Mouse (Mus musculus): ENCODE data around the gene Plac8. TPM values are rescaled to one million over a fixed set of nuclear protein-coding genes. Genes with fewer than 3 reads are reported as not detected.
A peak's percentile ranks its signal among the peaks of the same experiment; 100 is the strongest.

Plac8 gene
- polyA plus RNA-seq, 1 experiment, result 322 TPM

- Histone ChIP-seq H3K4me3 (ENCODE audit: extremely low read depth, insufficient read depth, insufficient read length) (no peak overlapping the region), H3K36me3 (ENCODE audit: control insufficient read depth, insufficient read depth, low read length) (no peaks in the 10 kb centered on the region), H3K4me1 (ENCODE audit: control insufficient read depth, insufficient read depth, insufficient read length) (peaks cover 14% of the 10 kb centered on the region), H3K27me3 (ENCODE audit: control insufficient read depth, insufficient read depth, low read length) (no peaks in the 10 kb centered on the region), H3K27ac (ENCODE audit: insufficient read depth, low read length) (no peak overlapping the region)
- no peak for TF ChIP-seq POLR2A (IDR thresholded peaks at IDR 0.05; ENCODE audit: low read depth, low read length)
- no peak for TF ChIP-seq CTCF (IDR thresholded peaks at IDR 0.05; ENCODE audit: extremely low read depth, insufficient read depth, insufficient read length, insufficient replicate concordance)
- DNase-seq (ENCODE audit: low read depth in 1 of 2, low spot score in 2 of 2), result no peak
- 40% methylated on average over 5 of the region's 5 CpGs for WGBS
Measured at GRCm38 (mm10) chr5:100590505-100590904, 18.5 kb upstream of the Plac8 start.

DNA sequence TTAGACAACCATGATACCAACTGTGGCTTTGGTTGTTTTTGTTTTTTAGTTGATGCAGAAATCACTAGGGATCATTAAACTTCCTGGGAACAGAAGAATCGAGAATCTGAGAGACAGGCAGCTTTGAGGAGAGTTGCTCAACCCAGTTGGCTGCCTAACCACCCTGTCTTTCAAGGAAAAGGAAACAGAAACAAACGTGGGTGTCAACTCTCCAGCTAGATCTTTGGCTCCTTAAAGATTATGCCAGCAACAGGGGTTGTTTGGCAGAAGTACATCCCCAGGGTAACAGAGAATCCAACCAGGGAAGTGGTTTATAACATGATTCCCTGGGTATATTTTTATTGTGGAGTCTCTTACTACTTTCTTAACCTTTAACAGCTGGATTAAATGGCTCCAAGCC lies 15.6 kb upstream of the Plac8 start:
- peaks cover 26% of the 10 kb centered on the region for H3K4me1 ChIP-seq (ENCODE audit: control insufficient read depth, insufficient read depth, insufficient read length)
- no peak for DNase-seq (ENCODE audit: low read depth in 1 of 2, low spot score in 2 of 2)
- no peaks in the 10 kb centered on the region for H3K27me3 ChIP-seq (ENCODE audit: control insufficient read depth, insufficient read depth, low read length)
- no peaks in the 10 kb centered on the region for H3K36me3 ChIP-seq (ENCODE audit: control insufficient read depth, insufficient read depth, low read length)
- TF ChIP-seq CTCF (IDR thresholded peaks at IDR 0.05; ENCODE audit: extremely low read depth, insufficient read depth, insufficient read length, insufficient replicate concordance), result no peak
- no peak overlapping the region for H3K27ac ChIP-seq (ENCODE audit: insufficient read depth, low read length)
- 10% methylated on average over 2 of the region's 2 CpGs for WGBS
- H3K4me3 ChIP-seq (ENCODE audit: extremely low read depth, insufficient read depth, insufficient read length), result no peak overlapping the region

DNA sequence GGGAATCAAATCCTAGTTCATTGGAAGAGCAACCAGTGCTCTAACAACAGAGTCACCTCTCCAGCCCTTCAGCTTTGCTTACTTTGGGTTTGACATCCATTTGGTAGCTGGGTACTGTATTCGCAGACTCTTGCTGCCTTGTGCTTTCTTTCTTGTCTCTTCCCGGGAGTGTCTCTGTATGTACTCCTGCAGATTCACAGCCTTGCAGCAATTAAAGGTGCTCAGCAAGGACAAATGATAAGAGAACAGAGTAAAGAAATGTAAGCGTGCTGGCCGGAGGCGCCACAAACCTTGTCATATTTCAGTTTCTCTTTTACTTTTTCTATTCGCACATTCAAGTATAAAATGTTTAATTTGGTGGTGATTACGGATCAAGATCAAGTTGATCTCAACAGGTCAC lies 15.1 kb upstream of the Plac8 start:
- no peak for TF ChIP-seq POLR2A (IDR thresholded peaks at IDR 0.05; ENCODE audit: low read depth, low read length)
- no peak for TF ChIP-seq CTCF (IDR thresholded peaks at IDR 0.05; ENCODE audit: extremely low read depth, insufficient read depth, insufficient read length, insufficient replicate concordance)
- H3K4me3 ChIP-seq (ENCODE audit: extremely low read depth, insufficient read depth, insufficient read length), result no peak overlapping the region
- WGBS, result 76% methylated on average over 7 of the region's 7 CpGs
- H3K27me3 ChIP-seq (ENCODE audit: control insufficient read depth, insufficient read depth, low read length), result no peaks in the 10 kb centered on the region
- DNase-seq (ENCODE audit: low read depth in 1 of 2, low spot score in 2 of 2), result no peak
- peaks cover 30% of the 10 kb centered on the region for H3K4me1 ChIP-seq (ENCODE audit: control insufficient read depth, insufficient read depth, insufficient read length)
- H3K27ac ChIP-seq (ENCODE audit: insufficient read depth, low read length), result 0 out of 2 replicates have a peak overlapping the region, but pooled peaks have one; percentile 29
- H3K36me3 ChIP-seq (ENCODE audit: control insufficient read depth, insufficient read depth, low read length), result no peaks in the 10 kb centered on the region

- 75% methylated on average over 3 of the region's 3 CpGs for WGBS
- peaks cover 37% of the 10 kb centered on the region for H3K4me1 ChIP-seq (ENCODE audit: control insufficient read depth, insufficient read depth, insufficient read length)
Measured at GRCm38 (mm10) chr5:100585657-100586056, 13.6 kb upstream of the Plac8 start.

DNA sequence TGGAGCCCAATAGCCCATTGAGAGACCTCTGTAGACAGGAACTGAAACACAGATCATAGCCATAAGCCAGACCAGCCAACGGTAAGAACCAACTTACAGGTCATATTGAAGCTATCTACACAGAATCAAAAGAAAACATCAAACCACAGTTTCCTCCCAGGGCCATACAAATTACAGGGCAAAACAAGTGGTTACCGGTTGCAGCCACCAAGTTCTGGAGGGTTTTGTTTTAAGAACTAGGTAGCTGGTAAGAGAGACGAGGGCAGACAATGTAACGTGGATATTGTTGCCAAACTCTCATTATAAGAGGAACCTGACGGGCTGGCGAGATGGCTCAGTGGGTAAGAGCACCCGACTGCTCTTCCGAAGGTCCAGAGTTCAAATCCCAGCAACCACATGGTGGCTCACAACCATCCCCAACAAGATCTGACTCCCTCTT lies 13.2 kb upstream of the Plac8 start:
- Histone ChIP-seq H3K36me3 (ENCODE audit: control insufficient read depth, insufficient read depth, low read length) (no peaks in the 10 kb centered on the region), H3K4me3 (ENCODE audit: extremely low read depth, insufficient read depth, insufficient read length) (no peak overlapping the region), H3K27ac (ENCODE audit: insufficient read depth, low read length) (peak overlapping the region; percentile 78), H3K27me3 (ENCODE audit: control insufficient read depth, insufficient read depth, low read length) (no peaks in the 10 kb centered on the region), H3K4me1 (ENCODE audit: control insufficient read depth, insufficient read depth, insufficient read length) (peaks cover 40% of the 10 kb centered on the region)
- TF ChIP-seq CTCF (IDR thresholded peaks at IDR 0.05; ENCODE audit: extremely low read depth, insufficient read depth, insufficient read length, insufficient replicate concordance) (no peak), POLR2A (IDR thresholded peaks at IDR 0.05; ENCODE audit: low read depth, low read length) (no peak)
- 6% methylated on average over 8 of the region's 8 CpGs for WGBS
- DNase-seq (ENCODE audit: low read depth in 1 of 2, low spot score in 2 of 2), result peak; percentile 52 to 87

More at GRCm38 (mm10) chr5:100585657-100586056, 13.6 kb upstream of the Plac8 start:
- Histone ChIP-seq H3K27me3 (ENCODE audit: control insufficient read depth, insufficient read depth, low read length) (no peaks in the 10 kb centered on the region), H3K27ac (ENCODE audit: insufficient read depth, low read length) (peak overlapping the region; percentile 26), H3K4me3 (ENCODE audit: extremely low read depth, insufficient read depth, insufficient read length) (no peak overlapping the region), H3K36me3 (ENCODE audit: control insufficient read depth, insufficient read depth, low read length) (no peaks in the 10 kb centered on the region)
- DNase-seq (ENCODE audit: low read depth in 1 of 2, low spot score in 2 of 2), result no peak
- no peak for TF ChIP-seq POLR2A (IDR thresholded peaks at IDR 0.05; ENCODE audit: low read depth, low read length)
- TF ChIP-seq CTCF (IDR thresholded peaks at IDR 0.05; ENCODE audit: extremely low read depth, insufficient read depth, insufficient read length, insufficient replicate concordance), result no peak

GRCm38 (mm10) chr5:100583066-100583465 lies 11.0 kb upstream of the Plac8 start:
- whole genome bisulfite sequencing, result 57% methylated on average over 7 of the region's 7 CpGs
- Histone ChIP-seq H3K27ac (ENCODE audit: insufficient read depth, low read length) (peak overlapping the region; percentile 24), H3K4me3 (ENCODE audit: extremely low read depth, insufficient read depth, insufficient read length) (no peak overlapping the region), H3K4me1 (ENCODE audit: control insufficient read depth, insufficient read depth, insufficient read length) (peaks cover 48% of the 10 kb centered on the region), H3K27me3 (ENCODE audit: control insufficient read depth, insufficient read depth, low read length) (no peaks in the 10 kb centered on the region), H3K36me3 (ENCODE audit: control insufficient read depth, insufficient read depth, low read length) (no peaks in the 10 kb centered on the region)
- TF ChIP-seq CTCF (IDR thresholded peaks at IDR 0.05; ENCODE audit: extremely low read depth, insufficient read depth, insufficient read length, insufficient replicate concordance) (no peak), POLR2A (IDR thresholded peaks at IDR 0.05; ENCODE audit: low read depth, low read length) (no peak)
- DNase-seq (ENCODE audit: low read depth in 1 of 2, low spot score in 2 of 2), result no peak

- 13% methylated on average over 5 of the region's 5 CpGs for WGBS
- no peak for DNase-seq (ENCODE audit: low read depth in 1 of 2, low spot score in 2 of 2)
- H3K27me3 ChIP-seq (ENCODE audit: control insufficient read depth, insufficient read depth, low read length), result no peaks in the 10 kb centered on the region
- TF ChIP-seq POLR2A (IDR thresholded peaks at IDR 0.05; ENCODE audit: low read depth, low read length), result no peak
- TF ChIP-seq CTCF (IDR thresholded peaks at IDR 0.05; ENCODE audit: extremely low read depth, insufficient read depth, insufficient read length, insufficient replicate concordance), result no peak
- H3K4me3 ChIP-seq (ENCODE audit: extremely low read depth, insufficient read depth, insufficient read length), result no peak overlapping the region
- peak overlapping the region; percentile 80 for H3K27ac ChIP-seq (ENCODE audit: insufficient read depth, low read length)
- no peaks in the 10 kb centered on the region for H3K36me3 ChIP-seq (ENCODE audit: control insufficient read depth, insufficient read depth, low read length)
- peaks cover 44% of the 10 kb centered on the region for H3K4me1 ChIP-seq (ENCODE audit: control insufficient read depth, insufficient read depth, insufficient read length)
Measured at GRCm38 (mm10) chr5:100582435-100582826, 10.4 kb upstream of the Plac8 start.

Data from spleen, adult 2 months (tissue).